Mouse (Mus musculus): ENCODE data around the gene Eps15l1.

Gene Eps15l1

DNA sequence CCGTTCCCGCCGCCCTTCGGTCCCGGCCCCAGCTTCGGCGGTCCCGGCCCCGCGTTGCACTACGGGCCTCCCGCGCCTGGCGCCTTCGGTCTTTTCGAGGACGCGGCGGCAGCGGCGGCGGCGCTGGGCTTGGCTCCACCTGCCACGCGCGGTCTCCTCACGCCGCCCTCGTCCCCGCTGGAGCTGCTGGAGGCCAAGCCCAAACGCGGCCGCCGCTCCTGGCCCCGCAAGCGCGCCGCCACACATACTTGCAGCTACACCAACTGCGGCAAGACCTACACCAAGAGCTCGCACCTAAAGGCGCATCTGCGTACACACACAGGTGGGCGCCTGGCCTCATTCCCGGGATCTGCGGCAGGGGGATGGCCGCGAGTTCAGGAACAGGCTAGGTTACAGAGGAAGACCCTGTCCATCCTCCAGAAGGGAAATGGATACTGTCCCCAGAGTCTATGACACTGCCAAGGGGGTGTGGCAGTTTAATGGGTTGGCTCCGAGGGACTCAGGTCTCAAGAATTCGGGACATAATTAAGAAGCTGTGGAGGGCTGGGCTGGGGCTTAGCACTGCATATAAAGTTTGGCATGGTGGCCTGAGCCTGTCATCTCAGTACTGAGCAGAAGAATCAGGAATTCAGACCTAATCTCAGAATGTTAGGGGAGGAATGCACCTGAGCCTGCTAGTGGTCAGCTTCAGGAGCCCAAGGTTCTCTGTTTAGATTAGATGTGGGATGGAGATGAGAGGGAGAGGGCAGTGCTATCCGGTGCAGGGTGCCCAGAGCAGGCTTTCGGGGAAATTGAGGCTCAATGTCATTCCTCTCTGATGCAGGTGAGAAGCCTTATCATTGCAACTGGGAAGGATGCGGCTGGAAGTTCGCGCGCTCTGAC, 101.1 kb downstream of the Eps15l1 start:
- no peak for DNase-seq (ENCODE audit: low spot score in 2 of 2)

DNA sequence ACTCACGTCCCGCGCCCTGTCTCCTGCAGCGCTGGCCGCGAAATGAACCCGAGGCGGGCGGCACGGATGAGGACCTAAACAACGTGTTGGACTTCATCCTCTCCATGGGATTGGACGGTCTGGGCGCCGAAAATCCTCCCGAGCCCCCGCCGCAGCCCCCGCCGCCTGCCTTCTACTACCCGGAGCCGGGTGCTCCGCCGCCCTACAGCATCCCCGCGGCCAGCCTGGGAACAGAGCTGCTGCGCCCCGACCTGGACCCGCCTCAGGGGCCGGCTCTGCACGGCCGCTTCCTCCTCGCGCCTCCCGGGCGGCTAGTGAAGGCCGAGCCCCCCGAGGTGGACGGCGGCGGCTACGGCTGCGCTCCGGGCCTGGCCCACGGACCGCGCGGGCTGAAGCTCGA, 101.9 kb downstream of the Eps15l1 start:
- DNase-seq (ENCODE audit: low spot score in 2 of 2), result no peak

DNA sequence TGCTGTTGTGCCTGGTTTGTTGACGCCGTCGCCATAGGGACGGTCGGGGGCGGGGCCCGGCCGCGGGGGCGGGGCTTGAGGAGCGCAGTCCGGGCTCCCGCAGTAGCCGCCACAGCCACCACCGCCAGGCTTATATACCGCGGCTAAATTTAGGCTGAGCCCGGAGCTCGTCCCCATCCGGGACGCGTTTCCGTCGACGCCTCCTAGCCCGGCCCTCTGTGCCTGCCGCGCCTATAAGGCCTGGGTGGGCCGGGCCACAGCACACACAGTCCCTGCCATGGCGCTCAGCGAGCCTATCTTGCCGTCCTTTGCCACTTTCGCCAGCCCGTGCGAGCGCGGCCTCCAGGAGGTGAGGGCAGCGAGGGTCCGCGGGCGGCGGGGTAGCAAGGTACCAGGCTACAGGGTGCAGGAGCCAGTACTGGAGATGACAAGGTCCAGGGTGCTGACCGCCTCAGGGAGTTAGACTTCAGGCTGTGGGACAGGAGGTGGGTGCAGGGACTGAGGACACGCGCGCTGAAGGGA, 102.4 kb downstream of the Eps15l1 start, which contains the start of gene Klf2:
Gene Klf2, plus strand, starts transcription at position 233 of the 522 bp plus-strand sequence.
- peak; percentile 85 to 87 for DNase-seq (ENCODE audit: low spot score in 2 of 2)

DNA sequence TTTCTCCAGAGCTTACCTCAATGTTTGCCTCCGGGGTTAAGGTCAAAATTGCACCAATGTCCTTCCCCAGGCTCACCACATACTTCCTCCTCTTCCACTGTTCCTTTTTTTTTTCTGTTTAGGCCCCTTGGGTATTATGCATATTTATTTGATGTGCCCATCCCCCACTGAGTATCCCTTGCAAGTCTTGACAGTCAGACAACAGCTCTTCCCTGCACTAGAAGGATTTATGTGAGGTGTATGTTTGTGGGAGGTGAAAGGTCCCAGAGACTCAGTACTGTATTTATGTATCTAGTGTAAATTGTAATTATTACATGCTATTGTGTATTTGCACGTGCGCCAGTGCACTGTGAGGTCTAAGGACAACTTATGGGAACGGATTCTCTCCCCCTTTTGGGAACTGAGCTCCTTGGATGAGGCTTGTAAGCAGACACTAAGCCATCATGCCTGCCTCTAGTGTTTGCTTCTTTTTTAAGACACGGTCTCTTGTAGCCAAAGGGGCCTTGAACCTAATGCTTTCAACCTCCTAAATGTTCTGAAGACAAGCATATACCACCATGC, 103.4 kb downstream of the Eps15l1 start:
- no peak for DNase-seq (ENCODE audit: low spot score in 2 of 2)

DNA sequence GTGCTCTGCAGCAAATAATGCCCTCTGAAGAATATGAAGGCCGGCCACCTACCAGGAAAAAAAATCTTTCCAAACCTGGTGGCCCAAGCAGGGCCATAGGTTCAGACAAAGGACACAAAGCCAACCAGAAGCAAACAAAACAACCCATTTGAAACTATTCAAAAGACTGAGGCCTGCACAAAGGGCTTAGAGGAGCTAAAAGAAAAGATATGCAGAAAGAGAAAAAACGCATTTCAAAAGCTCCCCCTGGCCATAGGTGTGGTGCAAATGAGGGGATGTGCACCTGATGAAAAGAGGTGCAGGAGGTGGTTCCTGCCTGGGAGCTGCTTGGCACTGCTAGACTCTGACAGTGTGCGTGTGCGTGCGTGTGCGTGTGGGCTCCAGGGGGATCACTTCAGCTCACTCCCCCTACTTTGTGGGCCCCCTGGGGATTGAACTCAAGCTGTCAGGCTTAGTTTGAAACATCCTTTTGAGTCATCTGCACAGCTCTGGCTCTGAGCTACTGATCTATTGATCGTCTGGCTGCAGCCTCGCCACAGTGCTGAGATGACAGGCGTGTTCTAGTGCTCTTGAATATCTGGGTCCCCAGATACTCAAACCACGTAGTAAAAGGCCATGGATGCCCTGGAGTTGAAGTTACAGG, 105.1 kb downstream of the Eps15l1 start:
- no peak for DNase-seq (ENCODE audit: low spot score in 2 of 2)

DNA sequence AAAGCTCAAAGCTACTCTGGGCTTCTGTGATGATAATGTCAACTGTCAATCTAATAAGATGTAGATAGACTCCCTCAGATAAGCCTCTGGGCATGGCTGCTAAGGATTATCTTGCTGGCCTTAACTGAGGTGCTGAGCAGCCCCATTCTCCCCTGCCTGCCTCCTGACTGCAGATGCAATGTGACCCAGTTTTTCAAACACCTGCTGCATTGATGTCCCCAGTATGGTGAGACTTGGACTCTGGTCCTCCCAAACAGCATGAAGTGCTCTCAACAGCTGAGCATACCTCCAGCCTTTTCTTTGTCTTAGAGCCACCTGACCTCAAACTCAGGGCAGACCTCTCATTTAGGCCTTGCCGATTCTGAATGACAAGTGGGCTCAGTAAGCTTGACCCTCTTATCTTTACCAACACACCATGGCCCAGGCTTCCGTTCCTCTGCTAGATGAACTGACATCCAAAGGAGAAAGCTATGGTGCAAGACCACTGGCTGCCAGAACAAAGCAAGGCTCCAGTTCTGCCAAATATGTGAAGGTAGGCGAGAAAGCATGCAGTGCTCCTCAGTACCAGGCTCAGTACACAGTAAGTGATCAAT, 108.2 kb downstream of the Eps15l1 start:
- DNase-seq (ENCODE audit: low spot score in 2 of 2), result no peak

DNA sequence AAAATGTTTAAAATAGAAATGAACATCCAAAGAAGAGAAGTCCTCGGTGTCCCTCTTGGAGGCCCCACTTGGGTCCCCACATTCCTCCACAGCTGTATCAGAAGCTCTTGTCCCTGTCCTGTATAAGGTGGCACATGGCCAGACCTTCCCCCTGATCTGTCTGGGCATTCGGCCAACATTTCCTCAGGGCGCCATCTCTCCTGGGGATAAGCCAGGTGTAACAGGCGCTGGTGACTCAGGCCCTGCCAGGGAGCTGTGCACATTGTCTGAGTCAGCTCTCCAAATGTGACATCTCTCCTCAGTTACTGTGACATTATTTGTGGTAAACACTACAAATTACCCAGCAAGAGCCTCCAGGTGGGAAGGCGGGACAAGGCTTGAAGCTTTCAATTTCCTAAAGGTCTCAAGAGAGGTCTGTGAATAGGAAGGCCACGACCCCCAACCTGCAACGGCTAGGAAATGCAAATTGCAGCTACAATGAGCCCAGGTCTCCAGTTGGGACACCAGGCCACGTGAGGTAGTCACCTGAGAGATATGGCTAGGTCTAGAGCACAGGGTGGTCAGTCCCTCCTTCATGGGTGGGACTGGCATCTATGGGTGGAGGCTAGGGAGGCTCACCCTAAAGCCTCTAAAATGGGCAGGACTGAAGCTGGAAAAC, 110.3 kb downstream of the Eps15l1 start:
- peak; percentile 61 to 64 for DNase-seq (ENCODE audit: low spot score in 2 of 2)

DNA sequence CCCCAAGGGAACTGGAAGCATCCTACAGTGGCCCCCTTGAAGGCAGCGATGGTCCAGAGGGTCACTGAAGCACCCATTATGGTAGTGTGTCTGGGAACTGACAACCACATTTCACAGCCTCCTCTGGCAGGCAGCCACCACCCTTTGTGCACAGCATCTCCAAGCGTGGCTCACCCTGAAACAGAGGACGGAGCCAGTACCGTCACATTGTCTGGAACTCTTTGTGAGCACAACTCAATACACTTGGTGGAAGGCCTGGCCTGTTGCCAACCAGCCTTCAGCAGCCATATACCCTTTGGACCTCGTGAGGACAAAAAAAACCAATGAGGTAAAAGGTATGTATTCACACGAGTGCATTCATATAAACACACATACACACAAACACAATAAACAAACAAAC, 113.0 kb downstream of the Eps15l1 start:
- no peak for DNase-seq (ENCODE audit: low spot score in 2 of 2)

DNA sequence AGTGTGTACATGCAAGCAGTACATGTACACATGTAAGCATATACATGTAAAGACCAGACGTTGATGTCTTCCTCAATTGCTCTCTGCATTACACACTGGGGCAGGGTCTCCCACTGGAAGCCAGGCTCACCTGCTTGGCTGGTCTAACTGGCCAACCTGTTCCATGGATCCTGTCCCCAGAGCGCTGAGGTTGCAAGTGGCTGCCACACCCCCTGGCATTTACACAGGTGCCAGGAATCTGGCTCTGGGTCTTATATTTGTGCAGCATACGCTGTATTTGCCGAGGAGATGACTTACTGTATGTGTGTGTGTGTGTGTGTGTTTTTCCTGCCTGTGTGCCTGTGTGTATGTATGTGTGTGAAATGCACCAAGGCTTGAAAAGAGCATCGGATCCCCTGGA, 114.3 kb downstream of the Eps15l1 start:
- DNase-seq (ENCODE audit: low spot score in 2 of 2), result no peak

DNA sequence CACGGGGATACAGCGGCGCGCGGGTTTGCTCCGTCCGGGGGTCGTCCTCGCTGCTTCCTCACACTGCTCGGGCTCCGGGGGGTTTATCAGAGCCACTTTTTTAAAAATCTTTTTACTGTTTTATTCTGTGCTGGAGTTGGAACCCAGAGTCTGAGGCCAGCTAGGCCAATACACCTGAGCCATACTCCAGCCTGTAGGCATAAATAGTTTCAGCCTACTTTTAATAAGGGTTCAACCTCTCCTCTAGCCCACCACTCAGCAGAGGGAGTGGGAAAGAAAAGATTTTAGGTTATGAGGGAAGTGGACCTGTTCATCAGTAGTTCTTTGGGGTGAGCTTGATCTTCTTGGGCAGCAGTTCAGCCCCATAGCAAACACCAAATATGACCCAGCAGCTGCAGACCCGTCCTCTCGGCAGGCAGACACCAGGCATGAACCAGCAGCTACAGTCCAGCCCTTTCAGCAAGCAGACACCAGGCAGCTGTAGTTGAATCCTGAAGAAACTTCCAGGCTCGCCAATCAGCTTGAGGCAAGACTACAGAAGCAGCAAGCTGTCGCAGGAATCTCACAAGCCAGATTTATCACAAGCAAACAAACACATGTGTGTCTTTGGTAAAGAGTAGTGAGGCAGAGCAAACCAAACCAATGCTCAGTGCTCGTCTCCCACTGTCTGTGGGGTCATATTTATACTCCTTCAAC, 115.9 kb downstream of the Eps15l1 start, which contains the start of gene Gm10282:
Gene Gm10282, minus strand, starts transcription at position 51 of the 696 bp plus-strand sequence.
- DNase-seq (ENCODE audit: low spot score in 2 of 2), result no peak

DNA sequence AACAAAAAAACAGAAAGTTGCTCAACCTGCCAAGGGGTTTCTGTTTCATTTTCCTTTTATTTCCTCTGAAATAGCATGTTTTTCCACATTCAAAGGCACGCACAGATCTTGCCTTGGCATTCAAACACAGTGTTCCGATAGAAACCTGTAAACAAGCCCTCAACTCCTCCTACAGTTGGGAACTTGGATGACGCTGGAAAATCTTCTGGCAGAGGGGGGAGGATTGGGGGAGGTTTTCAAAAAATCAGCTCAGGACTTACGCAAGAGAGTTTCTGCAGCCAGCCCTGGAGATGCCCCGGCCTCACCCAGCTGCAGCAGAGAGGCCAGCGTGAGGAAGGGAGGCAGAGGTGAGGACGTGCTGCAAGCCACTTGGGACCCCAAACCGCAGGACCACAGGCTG, 117.6 kb downstream of the Eps15l1 start:
- no peak for DNase-seq (ENCODE audit: low spot score in 2 of 2)

DNA sequence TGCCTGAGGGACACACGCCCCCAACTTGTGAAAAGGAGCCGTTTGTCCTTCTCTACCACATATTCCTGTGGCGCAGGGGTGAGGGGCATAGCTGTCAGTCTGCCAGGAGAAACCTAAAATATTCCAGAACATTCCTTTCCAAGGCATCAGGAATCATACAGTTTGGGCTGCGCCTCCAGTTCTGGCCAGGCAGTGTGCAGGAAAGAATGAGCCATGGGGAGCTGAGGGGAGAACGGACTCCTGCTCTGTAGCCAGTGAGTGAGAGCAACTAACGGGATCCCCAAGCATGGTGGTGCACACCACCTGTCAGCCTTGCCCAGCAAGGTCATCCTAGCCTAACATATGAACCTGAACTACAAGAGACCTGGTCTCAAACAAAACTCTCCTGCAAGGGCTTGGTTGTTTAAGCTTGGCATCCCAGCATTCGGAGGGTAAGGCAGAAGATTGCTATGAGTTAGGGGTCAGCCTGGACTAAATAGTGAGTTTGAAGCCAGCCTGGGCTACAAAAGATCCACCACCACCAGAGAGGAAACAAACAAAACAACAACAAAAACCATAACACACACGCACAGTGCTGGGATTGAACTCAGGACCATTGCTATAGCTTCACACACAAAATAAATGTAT, 118.2 kb downstream of the Eps15l1 start:
- DNase-seq (ENCODE audit: low spot score in 2 of 2), result no peak

DNA sequence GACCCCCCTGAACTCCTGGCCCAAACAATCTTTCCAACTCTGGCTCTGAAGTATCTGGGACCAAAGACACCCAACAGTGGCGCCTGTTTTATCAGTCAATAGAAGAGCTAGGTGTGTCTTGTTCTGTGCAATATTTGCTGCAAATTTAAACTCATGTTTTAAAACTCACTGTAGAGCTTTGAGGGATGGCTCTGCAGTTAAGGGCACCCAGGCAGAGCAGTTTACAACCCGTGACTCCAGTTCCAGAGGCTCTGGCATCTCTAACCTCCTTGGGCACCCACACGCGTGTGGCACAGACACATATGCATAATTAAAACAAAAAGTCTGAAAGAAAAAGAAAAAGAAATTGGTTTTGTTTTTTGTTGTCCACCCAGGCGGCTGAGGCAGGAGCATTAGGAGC, 119.8 kb downstream of the Eps15l1 start:
- DNase-seq (ENCODE audit: low spot score in 2 of 2), result no peak

DNA sequence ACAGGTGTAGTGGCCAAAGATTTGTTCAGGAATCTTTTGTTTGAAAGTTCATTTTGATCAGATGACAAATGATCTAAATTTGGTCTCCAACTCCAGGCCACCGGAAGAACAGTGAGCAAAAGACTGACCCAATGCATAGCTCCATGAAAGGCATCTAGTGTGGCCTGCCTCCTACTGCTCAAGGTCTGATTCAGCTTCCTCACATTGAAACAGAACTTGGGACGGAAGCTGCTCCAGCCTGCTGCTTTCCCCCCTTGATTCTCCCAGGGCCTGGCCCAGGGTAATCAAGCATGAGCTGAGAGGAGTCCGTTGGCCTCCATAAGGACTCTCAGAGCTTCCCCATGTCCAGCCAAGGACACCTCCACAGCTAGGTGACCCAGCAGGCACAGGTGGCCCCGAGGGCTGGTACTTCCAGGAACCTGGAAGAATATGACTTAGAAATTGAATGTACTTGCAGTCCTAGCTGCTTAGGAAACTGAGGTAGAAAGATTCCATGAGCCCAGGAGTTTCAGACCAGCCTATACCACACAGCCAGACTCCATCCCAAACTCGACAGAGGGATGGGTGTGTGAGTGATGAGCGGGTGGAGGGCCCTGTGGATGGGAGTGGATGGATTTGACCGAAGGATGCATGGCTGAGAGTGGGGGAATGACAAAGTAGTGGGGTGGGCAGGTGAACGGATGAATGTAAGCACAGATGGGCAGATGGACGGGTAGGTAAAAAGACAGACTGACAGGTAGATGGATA, 120.4 kb downstream of the Eps15l1 start:
- DNase-seq (ENCODE audit: low spot score in 2 of 2), result no peak

DNA sequence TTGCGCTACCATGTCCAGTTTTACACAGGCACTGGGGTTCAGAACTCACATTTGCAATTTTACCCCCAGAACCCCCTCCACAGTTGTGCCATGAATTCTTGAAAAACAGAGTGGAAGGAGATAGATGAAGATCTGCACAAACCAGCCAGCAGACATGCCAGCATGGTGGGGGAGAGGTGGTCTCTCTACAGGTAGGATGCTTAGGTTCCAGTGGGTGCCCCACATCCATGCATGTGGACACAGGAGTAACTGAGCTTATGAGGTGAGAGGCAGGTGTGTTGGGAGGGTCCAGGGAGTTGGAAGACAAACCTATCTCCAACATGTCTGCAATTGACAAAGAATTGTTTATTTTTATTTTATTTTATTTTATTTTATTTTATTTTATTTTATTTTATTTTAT, 122.3 kb downstream of the Eps15l1 start:
- DNase-seq (ENCODE audit: low spot score in 2 of 2), result no peak

DNA sequence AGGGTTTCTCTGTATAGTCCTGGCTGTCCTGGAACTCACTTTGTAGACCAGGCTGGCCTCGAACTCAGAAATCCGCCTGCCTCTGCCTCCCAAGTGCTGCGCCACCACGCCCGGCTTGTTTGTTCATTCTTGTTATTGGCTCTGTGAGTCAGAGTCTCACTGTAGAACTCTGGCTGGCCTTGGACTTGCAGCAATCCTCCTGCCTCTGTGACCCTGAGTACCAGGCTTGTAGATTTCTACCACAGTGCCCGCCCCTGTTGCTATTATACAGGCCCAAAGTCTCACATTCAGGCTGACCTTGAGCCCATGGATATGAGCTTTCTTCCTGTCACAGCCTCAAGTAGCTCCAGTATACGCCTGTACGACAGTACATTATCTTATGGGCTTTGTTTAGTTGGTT, 124.7 kb downstream of the Eps15l1 start:
- no peak for DNase-seq (ENCODE audit: low spot score in 2 of 2)

DNA sequence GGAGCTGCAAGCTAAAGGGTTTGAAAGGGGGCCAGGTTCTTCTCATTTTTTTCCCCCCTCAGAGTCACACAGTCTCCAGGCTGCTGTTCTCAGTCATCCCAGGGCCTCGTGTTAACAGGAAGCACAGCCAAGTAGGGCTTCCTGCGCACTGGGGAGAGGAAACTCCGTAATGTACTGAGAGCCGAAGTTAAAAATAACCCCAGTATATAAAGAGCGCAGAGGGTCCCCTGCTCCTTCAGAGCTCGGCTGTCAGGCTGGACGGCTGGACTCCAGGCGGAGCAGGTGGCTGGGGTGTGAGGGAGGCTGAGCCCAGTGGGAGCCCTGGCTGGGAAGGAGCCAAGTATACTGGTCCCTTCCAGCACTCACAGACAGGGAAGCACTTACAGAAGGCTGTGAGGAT, 125.6 kb downstream of the Eps15l1 start:
- DNase-seq (ENCODE audit: low spot score in 2 of 2), result peak; percentile 57 to 65

DNA sequence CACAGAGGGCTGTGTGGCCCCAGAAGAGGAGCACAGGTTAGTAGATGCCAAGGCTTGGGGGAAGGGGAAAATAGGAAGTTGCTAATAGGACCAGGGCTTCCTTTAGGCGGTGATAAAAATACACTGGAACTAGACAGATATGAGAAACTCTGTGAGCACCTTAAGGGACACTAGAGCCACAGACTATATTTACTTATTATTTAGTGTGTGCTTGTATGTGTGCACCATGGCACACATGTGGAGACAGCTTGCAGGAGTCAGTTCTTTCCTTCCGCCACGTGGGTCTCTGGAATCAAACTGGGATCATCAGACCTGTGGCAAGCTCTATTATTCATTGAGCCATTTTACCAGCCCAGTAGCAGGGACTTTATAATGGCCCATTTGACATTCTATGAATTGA, 126.1 kb downstream of the Eps15l1 start:
- no peak for DNase-seq (ENCODE audit: low spot score in 2 of 2)

DNA sequence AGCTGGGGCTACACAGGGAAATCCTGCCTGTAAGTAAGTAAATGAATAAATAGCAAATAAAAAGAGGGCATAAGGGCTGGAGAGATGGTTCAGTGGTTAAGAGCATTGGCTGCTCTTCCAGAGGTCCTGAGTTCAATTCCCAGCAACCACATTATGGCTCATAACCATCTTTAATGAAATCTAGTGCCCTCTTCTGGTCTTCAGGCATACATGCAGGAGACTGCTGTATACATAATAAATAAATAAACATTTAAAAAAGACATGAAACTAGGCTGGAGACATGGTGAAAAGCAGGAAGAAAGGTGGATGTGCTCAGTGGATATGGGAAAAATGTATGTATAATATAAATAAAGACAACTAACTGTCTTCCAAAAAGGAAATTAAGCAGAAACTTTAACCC, 128.0 kb downstream of the Eps15l1 start:
- DNase-seq (ENCODE audit: low spot score in 2 of 2), result no peak

DNA sequence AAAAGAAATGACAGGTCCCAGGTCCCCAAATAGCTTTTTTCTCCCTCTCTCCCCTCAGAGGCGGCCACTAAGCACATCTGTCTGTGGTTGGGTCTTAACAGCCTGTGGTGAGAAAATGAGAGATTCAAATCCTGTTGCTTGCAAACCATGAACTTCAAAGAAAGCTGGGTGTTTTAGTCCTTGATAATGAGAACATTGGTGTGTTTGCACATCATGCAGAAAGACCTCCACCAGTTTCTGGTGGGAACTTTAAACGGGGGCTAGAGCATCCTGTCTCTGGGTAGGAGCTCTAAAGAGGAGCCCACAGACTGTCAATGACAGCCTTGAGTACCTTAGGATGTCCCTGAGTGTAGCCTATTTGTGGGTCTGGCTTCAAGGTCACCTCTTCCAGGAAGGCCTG, 130.2 kb downstream of the Eps15l1 start:
- DNase-seq (ENCODE audit: low spot score in 2 of 2), result no peak
